Mouse (Mus musculus) right cerebral cortex, postnatal 36 days (tissue): ENCODE measurements at regions not wholly inside any gene's neighbourhood (a gene's known extent, or its start where the extent isn't known, plus 50 kb on each side); places are given as distances from the start of the nearest gene placed in this dataset.

Experiments
- DNase-seq, 2 experiments: peaks; one replicate each; pipeline ENCODE4 v3.0.0; 2022; ENCODE audit warnings: low spot score in 2 of 2, mixed read lengths in 1 of 2

DNA sequence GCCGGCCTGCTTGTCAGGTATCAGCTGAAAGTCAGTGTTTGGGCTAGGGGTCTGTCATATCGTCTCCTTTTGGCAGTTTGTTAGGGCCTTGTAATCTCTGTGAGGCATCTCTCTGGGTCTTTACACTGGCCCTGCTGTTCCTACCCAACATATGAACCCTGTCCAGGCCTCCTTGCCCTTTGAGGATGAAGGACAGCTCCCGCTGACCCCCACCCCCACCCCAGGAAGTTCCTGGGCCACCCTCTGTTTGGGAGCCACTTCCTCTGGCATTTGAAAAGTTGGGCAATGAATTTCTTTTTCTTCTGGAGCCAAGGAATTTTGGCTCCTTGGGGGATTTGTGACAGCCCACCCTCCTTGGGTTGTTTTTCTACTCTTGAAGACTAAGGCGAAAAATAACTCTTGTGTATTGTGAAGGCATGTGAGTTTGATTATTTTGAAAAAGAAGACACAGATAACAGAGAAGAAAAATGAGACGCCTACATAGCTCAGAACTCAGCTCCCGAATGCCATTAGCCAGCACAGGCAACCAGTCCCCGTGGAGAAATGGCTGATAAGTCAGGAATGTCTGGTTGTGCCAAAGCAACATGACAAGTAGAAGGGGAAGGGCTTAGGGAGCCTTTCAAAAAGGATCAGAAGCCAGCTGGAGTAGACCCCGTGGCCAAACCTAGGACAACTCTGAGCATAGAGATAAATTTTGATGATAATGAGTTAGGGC, 249.5 kb downstream of the Gm49356 start:
- no peak for DNase-seq

DNA sequence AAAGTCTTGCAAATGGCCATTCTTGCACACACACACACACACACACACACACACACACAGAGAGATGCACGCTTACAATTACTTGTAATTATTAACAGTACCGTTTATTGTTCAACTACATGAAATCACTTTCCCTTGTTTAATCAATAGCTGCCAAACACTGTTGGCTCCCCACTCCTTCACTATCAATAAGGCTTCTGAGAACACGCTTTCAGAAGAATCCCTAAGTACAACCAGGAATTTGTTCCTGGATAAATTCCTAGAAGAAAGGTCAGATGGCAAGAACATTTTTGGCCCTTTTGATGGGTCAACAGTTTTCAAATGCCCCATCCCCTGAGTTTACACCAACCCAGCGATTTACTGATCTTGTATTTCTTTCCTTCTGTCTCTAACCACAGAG, 252.5 kb downstream of the Gm49356 start:
- DNase-seq = no peak

DNA sequence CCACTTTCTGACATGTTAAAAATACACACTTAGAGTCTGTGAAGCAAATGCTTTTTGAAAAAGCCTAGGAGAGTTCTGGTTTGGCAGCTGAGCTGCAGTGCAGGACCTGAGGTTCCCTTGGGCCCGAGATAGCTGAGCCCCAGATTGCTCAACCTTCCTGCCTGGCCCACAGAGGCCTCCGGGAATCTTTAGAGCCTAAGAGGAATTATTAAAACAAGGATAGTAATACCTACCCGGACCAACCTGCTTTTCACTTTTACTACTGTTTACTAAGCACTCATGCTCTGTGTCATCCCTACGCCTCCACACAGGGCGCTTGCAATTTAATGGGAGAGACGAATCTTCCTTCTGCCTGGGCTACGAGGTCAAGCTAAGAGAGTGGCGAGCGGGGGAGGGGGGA, 253.4 kb downstream of the Gm49356 start:
- DNase-seq = no peak

DNA sequence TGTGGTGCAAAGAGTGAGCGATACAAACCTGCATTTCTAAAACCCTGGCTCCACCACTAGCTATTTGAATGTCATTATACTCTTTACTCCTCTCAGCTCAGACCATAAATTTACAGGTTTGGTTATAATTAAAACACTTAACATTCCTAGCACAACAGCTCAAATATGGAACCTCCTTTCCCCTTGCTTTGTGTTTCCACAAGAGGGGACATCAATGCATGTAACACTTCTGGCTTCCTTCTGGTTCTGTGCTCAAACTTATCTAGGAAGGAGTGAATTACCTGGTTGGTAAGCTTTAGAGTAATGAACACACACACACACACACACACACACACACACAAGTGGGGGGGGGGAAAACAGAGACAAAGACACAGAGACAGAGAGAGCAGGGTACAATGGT, 254.8 kb downstream of the Gm49356 start:
- no peak for DNase-seq

DNA sequence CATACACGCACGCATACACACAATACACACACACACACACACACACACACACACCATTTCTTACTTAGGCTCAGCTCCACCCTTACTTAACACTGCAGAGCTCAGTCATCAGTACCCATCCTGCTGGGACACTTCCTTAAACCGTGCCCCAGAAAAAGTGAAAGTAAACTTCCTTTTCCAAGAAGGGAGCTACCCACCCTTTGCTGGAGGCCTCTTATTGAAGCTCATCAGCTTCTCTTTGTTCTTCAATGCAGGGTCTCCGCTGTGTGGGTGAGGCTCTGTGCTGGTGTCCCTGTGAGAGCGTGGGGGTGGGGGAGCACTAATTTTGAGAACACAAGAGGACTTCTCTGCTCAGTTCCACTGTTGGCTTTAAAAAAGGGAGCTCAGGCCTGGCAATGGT, 256.6 kb downstream of the Gm49356 start:
- DNase-seq = no peak

DNA sequence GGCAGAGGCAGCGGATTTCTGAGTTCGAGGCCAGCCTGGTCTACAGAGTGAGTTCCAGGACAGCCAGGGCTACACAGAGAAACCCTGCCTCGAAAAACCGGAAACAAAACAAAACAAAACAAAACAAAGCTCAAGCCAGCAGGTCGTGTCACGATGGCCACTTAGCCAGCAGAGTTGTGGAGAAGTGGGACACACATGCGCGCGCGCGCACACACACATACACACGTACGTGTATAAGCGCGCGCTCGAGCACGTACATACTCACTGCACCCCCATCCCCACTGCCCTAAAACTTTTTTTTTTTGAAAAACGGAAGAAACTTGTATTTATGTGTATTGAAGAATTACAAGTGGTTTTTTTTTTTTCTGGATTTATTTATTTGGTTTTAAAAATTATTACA, 257.0 kb downstream of the Gm49356 start:
- DNase-seq = no peak

DNA sequence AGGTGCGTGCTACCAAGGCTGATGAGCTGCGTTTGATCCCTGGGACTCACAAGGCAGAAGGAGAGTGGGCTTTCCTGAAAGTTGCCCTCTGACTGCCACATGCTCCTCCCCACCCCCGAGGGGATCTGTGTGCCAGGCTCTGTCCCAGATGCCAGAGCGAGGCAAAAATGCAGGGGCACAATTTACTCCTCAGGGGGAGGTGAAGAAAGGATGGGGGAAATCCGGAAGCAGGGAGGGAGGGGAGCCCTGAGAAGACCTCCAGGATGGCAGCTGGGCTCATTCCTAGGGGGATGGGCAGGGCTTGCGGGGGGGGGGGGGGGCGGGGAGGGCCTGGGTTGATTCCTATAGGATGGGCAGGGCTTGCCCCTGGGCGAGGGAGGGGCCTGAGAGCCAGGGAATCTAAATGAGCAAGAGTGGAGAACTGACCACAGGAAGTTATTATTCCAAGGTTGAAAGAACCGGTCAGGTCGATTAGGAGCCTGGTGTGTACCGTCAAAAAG, 257.5 kb downstream of the Gm49356 start:
- no peak for DNase-seq

DNA sequence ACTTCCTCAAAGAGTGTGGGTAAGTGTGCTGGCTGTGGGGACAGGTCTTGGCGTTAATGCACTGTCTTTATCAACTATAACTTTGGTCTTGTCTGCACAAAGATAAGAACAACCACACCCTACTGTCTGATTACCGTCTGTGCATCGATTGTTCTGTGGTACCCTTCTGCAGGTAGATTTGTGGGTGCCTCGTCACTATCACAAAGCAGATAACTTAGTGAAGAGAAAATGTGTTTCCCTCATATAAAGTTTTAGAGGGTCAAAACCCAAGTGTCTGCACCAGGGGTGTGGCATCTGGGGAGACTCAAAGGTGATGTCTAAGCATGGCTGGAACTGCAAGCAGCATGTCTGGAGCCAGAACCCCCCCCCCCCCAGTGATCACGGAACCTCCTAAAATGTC, 259.4 kb downstream of the Gm49356 start:
- no peak for DNase-seq

DNA sequence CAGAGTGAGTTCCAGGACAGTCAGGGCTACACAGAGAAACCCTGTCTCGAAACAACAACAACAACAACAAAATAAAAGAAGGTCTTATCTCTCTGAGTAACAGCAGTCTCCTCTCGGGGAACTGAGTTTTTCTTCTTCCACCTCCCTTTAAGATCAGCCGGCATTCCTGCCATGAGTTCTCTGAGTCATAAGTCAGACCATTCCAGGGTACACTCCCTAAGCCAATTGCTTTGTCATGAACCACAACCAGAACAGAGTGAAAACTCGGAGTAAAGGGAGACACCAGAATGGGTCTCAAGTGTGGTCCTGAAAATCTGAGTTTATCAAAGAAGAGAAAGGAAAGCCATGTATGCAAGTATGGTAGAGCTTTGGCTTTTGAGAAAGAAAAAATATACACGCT, 262.4 kb downstream of the Gm49356 start:
- DNase-seq = no peak

DNA sequence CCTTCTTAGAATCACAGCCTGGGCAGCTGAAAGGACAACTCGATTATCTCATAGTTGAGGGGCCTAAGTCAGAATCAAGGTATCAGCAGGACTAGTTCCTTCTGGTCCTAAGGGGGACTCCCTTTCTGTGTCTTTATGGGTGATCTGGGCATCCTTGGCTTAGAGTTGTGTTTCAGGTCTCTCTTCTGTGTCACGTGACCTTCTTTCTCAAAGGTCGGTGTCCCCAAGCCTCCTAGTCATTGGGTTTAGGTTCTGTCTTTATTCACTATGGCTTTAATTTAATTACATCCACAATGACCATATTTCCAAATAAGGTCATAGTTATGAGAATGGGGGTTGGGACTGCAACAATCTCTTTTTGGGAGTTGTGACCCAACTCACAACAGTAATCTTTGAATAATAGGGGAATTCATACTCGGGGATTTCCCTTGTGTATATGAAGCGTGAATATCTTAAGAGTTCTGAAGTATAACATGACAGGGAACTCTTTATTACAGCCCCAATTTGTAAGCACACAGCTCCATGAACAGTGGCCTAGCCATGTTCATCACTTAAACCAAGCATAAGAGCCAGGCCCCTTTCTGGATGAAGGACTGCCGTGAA, 263.8 kb downstream of the Gm49356 start:
- no peak for DNase-seq

DNA sequence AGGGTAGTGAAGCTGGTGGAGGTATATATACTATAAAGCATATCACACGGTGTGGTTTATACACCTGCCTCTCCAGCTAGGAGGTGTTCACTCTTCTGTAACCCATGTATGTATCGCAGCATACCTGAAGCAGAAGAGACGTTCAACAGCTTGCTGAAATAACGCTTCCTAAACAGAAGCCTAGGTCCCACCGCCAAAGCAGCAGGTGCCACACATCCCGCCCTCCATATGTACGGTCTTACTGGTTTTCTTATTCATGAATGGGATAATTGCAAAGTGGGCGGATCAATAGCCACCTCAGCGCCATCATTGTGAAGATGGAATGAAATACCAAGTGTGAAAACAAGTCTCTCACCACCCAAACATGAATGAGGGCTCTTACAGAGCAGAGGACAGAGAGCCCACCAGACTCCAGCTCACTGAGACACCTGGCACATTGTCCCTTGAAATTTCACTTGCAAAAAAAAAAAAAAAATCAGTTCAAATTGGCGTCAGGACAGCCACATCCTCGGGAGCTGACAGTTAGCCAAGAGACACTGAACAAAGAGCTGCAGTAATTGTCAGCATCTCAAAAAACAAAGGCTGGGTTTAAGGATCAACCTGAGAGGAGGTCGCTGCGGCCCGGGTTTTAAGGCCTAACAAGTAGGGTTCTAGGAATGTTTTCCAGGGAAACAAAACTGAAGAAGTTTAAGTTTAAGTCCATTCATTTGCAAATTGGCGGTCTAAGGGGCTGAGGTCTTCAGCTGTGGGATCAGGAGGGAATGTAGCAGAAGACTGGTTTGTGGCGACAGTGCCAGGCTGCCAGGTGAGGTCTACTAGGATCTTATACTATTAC, 264.5 kb downstream of the Gm49356 start:
- no peak for DNase-seq

DNA sequence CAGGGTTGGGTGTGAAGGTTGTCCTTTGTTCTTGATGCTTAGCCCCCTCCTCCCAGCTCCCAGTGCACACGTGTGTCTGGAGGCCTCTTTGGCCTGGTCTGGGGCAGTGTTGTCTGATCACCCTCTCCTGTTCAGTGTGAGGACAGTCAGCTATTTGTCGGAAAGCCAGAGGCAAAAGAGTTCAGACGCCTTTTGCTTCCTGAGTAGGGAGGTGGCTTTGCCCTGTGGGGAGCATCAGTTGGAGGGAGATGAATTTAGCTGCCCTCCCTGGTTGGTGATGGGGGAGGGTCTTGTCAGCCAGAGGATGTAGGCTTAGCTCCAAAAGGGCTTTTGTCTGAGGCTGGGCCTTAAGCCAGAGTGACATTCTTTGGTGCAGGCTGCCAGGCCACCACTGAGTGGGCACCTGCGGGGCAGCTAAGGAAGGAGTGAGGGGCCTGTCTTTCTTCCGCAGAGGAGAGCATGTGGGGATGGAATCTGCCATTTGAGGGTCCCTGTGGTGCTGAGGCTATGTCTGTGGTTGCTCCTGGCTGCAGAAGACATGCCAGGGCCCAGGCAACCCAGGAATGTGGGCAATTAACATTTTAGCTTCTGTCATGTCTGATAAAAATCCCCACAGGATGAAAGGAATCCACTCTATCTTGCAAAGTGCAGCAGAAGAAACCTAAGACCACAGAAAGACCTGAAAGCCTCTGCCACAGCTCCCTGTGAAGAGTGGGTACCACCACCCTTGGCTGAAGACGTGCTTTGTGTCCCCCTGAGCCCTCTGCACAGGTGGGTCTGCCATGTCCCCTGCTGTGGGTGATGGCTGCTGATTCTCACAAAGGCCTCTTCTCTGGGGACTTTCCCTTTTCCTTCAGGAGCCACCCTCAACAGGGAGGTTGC, 265.6 kb downstream of the Gm49356 start:
- no peak for DNase-seq

DNA sequence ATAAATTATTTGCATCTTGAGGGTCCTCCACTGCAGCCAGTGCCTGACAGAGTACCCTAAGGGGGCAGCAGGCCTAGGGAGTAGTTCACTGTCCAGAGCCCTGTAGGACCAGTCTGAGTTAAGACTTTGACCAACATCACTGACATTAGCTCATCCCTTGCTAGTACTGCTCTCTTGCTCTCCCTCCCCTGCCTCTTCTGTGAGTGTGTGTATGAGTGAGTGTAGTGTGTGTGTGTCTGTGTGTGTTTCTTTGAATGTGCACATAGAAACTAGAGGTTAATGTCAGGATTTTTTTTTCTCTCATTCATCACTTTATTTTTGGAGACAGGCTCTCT, 266.2 kb downstream of the Gm49356 start:
- DNase-seq = no peak

DNA sequence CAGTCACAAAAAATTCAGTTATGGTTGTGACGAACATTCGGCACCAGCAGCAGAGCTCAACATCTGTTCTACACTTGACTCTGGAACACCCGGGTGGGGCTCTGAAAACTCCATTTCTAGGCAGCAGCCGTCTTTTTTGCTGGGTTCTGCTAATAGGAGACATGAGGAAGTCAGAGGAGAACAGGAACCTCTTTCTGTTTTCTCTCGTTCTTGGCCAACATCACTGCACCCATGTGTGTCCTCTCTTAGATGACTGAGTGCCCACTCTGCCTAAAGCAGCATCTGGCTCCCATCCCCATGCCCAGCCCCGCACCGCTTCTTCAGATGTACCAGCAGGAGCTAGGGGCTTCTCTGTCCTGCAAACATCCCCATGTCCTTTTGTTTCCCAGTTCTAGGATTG, 267.2 kb downstream of the Gm49356 start:
- DNase-seq = no peak

DNA sequence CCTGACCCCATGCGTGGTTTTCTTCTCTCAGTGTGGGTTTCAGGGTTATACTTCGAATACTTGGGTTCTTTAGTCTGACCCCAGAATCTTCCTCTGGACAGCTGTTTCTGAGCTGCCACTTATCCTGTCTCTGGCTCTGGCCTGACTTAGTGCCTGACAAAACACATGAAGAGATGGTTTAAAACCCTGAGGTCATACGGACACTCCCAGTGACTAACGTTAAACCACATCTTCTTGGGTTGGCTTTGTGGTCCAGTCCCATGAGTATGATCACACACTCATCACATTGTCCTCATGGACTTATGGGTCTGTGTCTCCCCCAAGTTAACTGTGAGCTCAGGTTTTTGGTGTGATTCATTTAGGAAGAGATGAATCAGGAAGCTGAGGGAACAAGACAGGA, 269.7 kb downstream of the Gm49356 start:
- DNase-seq = no peak

DNA sequence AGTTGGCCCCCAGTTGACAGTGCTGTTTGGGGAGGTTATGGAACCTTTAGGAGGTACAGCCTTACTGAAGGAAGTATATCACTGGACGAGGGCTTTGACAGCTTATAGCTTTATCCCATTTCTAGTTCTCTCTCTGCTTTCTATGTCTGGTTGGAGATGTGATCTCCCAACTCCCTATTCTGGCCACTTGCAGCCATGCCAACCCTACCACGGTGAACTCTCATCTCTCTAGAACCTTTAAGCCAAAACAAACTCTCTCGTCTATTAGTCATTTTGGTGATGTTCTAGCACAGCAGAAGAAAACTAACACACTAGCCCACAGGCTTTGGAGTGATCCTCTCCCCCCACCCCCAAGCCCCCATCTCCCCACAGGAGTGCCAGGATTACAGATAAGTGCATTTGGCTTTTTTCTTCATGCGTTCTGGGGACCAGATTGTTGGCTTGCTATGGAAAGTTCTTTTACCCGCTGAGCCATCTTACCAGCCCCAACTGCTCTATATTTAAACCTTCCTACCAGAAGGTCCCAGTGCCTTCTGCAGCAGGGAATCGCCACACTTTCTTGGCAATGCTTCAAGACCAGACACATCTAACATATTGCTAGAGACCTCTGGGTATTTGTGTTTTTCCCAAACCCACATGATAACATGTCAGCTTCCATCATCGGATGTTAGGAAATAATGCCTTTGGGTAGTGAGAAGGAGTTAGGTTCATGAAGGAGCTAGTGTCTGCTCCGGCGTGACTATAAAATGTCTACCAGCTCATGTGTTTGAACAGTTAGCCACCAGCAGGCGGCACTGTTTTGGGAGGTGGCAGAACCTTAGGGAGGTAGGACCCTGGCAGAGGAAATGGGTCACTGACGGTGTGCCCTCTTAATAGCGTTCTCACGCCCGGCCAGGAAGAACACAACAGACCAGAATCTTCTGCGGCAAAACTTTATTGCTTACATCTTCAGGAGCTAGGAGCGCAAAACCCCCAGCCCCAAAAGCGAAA, 272.1 kb downstream of the Gm49356 start:
- DNase-seq = no peak

DNA sequence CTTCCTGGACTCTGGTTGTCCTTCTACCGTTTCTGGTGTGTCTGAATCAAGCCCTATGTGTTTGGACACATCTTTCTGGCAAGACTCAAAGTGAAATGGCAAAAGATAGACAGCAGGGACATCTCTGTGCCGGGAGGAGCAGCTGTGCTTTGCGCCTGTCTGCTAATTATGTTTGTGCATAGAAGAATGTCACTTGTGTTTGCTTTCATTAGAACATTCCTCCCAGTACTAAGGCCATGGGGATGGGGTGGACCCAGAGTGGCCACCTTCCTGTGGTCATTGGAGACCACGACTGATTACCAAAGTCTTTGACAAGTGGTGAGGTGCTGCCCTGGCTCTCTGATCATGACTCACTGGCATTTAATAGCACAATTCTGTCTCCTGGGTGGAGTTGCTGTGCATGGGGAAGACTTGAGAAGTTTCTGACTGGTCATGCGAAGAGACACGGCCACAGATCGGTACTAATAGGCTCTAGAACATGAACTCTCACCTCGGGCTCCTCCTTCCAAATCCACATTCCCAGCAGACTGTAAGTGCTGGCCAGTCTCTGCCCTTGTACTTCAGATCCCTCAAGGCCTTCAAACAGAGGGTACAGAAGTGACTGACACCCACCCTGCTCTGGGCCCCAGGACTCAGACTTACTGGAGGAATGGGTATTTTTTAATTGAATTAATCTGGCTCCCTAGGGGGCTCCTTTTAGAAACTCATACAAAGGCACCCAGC, 279.0 kb downstream of the Gm49356 start:
- DNase-seq = no peak

DNA sequence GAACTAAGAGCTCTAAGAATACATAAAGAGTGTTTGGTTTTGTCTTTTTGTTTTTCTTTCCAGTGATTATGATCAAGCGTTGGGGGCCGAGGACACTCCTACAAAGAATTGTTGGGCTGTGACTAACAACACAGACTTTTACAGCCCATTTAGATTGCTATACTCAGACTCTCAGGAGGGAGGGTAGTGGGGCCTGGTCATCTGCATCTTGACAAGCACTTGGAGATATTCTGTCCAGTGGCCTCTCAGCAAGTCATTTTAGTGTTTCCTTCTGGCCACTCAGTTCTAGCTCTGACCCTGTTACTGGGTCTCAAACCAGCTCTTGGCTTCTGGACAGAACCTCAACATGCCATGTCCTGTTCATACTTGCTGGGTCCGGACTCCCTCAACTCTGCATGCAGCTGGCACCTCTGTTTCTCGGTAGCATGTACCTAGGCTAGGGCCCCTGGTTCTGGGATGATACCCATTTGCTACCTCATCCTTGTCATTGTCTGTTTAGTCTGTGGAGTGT, 279.6 kb downstream of the Gm49356 start:
- no peak for DNase-seq

DNA sequence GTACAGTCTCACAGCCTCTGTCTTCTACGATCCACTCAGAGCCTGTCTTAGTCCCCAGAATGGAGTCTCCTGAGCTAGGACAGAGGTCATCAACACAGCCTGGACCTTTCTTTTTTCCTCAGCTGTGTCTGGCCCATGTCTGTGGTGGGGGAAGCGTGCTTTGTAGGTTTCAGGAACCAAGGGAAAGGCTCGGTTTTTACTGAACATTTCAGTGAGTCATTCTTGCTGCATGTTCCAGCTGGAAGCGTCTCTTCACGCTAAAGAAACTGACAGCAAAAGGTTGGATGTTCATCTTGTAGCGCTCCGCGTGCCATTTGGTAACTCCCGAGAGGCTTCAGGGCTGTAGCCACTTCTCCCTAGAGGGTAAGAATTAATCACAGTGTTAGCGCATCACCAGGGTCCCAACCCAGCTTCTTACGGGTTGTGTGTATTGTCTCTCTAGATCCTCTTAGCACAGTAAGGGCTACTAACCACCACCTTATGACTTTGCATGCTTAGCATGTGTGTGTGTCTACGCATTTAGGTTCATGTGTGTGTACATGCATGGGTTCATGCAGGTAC, 280.2 kb downstream of the Gm49356 start:
- no peak for DNase-seq
